Mouse (Mus musculus): ENCODE data around the gene Ficd.

- TF ChIP-seq CTCF (IDR thresholded peaks at IDR 0.05; ENCODE audit: low read depth, low read length) (no peak), GATA2 (IDR thresholded peaks at IDR 0.05; ENCODE audit: borderline replicate concordance, low read depth, low read length) (no peak)
These were observed 619 bp upstream of the Ficd start for GRCm38 (mm10) chr5:113735023-113735344.

All from G1E (cell line).